Mouse (Mus musculus): ENCODE measurements at regions not wholly inside any gene's neighbourhood (a gene's known extent, or its start where the extent isn't known, plus 50 kb on each side); places are given as distances from the start of the nearest gene placed in this dataset.

DNA sequence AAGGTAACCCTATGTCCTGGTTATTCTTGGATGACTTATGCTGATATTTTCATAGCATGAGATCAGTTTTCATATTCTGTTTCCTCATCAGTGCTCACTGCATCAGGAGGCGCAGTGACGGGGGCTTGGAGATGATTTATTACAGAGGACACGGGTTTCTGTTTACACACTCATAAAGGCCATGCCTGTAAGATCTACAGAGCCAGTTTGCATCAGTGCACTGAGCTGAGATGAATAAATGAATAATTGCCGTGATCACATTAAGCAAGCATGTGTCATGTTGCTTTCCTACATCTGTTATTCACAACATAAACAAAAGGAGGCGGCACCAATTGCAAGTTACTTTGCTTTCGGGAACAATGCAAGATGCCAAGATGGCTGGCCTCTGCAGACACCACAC lies 271.6 kb downstream of the Rnf144a start:
- DNase-seq: no peak

DNA sequence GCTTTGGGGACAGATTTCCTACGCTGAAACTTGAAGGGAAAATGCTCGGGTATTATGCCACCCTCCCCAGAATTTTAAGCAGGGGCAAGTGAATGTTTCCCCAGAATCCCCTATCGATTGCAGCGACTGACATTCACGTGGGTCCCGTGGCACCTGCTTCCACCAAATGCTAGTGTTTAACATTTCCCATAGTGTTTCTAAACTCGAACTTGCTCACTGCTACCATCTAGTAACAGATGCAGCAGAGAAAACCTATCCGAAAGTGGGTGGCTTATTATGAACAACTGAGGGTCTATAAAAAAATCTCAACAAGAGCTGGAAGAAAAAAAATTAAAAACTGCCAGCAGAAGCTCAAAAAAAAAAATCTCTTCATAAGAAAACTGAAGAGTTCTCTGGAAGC lies 284.2 kb downstream of the Rnf144a start:
- DNase-seq: no peak

DNA sequence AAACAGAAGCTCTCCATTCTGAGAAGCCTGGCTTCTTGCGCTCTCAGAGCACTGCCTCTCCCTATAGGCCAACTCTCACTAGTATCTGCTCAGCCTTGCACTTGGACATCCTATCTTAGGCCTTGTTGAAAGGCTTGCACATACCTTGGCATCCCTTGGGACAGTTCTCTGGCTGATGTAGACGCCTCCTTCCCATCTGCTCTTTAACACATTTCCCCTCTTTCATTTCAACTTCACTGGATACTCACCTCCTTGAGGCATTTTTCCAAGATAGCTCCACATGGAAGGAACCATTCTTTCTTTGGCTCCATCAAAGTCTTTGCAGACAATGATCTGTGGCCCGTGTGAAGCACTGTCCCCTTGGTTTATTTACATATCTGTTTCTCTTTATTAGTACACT lies 285.0 kb downstream of the Rnf144a start:
- no peak for DNase-seq

DNA sequence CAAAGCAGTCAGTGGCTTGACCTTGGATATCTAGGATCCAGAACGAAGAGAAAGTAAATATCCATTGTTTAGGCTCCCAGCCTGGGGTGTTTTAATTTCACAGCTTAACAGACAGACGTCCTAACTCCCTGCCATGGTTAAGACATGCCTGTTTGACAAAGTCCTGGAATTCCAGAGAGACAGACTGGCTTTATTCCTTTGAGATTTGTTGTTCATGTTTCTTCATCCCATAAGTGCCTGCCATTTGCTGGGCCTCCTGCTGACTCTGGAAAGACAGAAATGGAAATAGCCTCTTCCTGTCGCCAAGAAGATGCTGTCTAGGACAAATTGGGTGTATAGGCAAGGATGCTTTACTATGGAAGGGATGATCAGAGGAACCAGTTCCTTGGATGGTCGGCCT lies 285.5 kb downstream of the Rnf144a start:
- no peak for DNase-seq

DNA sequence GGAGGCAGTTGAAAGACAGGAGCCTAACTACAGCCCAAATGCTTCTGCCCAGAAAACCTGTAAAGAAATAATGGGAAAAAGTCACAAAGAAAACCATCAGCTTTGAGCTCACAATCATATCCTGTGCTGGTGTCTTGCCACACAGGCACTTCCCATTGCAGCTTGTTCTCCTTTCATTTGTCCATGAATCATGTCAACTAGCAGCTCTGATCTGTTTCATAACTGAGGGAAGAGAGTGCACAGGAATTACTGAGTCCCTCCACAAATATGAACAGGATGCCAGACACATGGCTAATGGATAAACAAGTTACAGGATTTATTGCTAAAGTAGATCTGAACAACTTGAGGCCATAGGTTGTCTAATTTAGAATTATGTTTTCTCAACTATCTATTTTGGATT lies 286.2 kb downstream of the Rnf144a start:
- DNase-seq: no peak

DNA sequence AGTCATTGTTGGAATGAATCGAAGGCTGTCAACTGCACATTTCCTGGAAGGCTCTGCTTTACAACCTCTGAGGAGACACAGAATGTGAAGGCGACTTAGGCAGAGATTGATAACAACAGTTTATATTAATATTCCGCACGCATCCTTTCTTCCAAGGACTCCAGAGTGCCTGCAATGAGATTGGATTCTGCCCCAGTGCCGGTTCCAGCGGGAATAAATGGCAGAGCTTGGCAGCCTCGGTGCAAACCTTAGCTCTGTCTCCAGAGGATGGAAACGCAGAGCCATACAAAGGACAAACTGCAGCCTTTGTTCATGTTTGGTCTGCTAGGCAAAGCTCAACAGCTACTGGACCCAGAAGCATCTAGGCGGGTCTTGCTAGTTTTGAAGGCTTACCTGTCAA lies 288.8 kb downstream of the Rnf144a start:
- DNase-seq: no peak

DNA sequence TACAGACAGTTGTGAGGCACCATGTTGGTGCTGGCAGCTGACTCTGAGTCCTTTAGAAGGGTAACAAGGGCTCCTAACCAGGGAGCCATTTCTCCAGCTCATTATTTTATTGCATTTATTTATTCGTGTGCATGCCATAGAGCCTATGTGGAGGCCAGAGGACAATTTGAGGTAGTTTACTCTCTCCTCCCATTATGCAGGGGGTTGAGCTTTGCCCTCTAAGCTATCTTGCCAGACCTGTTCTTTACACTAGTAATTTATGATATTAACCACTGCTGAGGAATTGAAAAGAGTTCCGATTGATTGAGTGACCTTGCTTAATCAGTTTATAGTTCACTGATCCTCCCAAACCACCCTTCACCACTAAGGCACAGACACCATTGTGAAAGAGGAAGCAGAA lies 290.8 kb downstream of the Rnf144a start:
- DNase-seq: no peak

DNA sequence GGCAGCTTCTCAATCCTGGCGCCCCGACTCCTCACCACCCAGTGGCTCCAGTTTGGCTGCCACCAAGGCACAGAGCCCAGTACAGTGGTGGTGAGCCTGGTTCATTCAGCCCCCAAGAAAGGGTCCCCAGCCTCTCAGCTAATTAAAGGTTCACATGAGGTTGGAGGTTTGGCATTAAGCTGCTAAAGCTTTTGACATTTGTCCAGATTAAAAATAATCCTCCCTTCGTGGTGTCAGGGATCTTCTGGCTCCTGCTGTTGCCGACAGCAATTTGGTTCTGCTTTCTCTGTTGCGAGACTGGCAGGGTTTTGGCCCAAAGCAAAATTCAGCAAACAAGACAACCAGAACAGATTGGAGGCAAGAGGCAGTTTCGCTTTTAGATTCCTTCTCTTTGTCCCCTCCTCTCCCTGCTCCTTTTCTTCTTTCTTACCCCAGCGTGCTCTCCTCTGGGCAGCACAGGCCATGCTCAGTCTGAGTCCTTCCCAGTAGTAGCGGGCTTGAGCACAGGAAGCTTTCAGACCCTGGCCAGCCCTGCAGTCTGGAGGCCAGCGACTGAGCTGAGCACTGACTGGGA lies 299.6 kb downstream of the Rnf144a start:
- peak; percentile 9 for DNase-seq

DNA sequence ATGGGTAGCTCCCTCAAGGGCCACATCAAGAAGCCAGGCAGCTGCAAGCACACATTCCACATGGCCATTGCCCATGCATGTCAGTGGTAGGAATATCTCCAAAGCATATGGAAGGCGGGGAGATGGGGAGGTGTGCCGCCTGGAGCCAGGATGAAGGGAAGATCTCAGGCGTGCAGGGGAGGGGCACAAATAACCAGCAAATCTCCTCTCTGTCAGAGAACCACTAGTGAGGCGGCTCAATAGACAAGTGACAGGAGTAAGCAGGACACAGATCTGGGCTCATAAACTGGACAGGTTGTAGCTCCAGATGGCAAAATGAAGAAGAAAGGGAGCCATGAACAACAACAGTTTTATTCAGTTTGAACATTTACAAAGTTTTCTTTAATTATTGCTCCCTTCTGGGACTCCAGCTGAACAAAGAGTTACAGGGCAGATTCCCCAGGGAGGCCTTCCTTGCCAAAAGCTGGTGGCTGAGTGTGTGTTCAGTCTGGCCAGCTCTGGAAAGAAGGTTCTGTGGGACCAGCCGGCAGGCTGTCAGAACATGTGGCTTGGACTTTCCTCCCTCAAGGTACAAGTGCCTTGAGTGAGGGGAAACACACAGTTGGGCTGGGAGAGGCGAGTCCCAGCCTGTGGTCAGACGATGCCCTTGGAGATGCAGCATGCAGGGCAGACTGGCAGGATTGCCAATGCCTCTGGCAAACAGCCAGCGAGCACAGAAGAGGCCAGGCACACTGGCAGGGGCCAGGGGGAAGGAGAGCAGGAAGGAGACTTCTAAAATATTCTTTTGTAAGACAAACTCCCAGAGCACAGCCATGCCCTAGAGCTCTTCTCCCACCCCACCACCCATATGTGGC lies 302.7 kb downstream of the Rnf144a start:
- DNase-seq: peak; percentile 74

DNA sequence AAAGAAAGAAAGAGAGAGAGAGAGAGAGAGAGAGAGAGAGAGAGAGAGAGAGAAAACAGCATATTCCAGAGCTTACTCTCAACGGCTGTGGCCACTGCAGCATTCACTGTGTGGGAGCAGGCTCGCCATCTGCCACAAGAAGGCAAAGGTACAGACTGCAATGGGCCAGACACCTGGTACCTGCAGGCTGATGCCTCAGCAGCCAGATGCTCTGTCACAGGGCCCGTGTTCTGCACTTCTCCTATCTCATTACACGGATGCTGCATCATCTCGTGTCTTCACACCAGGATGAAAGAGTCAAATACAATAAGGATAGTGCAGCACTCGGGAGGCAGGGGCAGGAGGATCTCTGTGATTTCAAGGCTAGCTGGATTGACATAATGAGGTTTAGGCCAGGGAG lies 305.2 kb downstream of the Rnf144a start:
- no peak for DNase-seq

DNA sequence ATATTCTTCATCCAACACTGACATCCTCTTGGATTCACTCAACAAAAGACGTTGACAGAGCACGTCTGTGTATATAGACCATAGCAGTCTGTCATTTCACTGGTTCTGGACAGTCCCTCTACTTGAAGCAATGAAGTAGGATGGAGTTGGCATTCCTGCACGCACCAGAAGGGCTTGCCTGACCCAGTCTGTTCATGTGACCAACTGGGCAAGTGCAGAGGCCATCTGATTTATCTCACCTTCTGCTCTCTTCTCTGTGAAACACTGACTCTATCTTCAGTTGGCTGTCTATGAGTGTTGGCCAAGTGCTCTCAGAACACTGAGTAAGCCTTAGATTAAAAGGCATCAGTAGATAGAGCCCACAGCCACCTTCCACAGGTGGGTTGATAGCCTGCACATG lies 310.7 kb downstream of the Rnf144a start:
- no peak for DNase-seq

DNA sequence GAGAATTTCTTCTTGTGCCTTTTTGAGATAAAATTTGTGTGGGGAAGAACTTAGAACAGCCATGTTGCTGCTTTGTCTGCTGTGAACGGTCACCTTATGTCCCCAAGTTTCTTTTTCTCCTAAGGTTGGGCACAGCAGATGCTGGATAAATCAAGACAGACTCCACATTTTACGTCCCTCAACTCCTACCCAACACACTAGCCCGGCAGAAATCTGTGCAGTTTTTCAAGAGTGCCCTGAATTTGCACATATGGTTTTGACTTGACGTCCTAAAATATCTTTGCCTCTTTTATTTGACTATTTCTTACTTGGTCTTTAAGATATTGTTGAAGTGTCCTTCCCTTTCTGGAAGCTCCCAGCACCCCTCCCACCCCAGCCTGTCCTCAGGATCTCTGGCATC lies 312.7 kb downstream of the Rnf144a start:
- no peak for DNase-seq

DNA sequence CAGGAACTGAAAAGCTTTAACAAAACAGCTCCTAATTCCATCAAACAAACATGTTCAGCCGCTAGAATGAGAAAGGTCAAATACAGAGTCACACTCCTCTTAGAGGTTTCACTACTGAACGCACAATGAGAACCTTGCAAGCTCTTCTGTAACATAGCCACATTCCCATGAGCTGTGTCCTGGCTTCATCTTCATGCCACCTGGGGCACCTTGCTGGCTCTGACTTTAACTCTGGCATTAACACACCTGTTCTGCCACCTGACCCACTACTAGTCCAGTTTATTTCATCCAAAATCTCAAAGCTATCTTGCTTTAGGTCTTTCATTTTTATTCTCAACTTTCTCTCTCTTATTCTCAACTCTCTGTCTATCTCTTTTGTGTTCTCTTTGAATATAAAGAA lies 314.9 kb downstream of the Rnf144a start:
- DNase-seq: no peak

DNA sequence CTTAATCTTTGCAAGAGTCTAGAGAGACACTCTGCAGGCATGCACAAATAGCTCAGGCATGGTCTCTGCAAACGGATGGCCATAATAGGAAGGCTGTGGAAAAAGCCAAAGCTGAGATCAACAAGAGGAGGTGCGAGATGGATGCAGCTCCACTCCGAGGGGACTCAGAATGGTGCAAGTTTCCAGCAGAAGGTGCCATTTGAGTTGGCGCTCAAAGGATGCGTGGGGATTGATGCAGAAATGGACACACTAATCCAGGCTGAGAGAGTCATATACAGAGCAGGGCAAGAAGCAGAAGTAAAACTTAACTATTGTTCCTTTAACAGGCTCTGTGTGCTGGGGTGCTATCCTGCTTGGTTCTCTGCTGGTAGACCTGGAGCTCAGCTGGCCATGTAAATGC lies 315.9 kb downstream of the Rnf144a start:
- no peak for DNase-seq

DNA sequence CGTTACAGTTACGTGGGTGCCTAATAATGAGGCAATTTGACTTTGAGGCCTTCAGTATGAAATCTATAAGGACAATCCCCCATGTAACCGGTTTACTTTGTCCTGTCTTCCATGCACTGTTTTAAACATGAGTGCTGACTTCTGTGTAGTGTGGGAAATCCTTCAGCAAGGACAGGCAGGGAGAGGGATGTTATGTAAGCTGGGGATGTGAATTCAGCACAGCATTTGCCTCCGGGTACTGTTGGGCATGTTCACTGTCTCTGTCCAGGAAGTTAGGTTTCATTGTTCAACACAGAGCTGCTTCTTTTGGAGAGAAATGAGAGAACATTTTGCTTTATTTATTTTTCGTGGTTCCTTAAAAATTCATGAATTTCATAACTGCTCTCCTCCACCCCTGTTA lies 322.7 kb downstream of the Rnf144a start:
- DNase-seq: no peak

DNA sequence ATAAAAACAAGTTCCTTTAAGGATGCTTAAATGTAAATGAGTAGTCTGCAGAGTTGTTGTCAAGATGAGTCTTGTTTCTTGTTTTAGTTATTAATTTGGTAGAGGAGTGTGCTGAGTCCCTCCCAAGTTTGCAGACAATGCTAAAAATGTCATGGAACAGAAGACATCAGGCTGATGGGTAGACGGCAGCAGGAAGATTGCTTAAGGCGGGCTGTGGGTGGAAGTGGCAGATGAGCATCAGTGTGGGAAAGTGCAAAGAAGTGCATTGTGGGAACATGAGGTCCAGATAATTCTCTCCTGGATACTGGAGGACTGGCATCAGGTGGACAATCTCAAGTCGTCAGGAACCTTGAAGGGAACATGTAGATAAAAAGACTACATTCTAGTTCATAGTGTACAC lies 323.2 kb downstream of the Rnf144a start:
- no peak for DNase-seq

DNA sequence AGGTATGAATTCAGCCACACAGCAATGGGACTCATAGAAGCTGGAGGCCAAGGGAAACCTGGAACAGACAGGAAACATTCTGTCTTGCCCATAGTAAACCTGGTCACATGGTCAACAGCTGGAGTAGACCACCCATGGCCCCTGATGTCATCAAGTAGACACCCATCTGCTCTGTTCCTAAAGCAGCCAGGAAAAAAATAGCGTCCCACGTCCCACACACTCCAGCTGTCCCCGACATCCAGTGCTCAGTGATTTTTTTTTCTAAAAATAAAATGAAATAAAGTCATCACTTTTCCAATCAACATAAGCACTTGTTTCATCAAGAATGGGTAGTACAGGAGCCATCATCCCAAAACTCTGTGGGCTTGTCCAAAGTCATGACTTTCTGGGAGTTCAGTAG lies 326.7 kb downstream of the Rnf144a start:
- DNase-seq: no peak

DNA sequence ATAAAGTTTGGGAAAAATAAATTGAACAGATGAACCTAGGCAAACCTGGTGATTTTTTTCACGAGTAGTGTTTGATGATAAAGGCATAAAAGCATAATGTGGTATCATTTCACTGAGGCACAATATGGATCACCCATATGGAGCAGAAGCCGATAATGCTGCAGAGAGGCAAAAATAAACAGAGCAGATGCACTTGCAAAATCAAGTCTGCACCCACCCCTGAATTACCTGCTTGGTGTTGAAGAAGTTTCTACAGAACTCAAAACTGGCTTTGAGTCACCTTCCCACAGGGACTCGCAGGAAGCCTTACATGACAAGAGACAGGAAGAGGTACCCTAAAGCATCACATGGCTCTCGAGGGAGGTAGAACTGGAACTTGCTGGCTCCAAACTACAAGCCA lies 328.1 kb downstream of the Rnf144a start:
- DNase-seq: no peak

DNA sequence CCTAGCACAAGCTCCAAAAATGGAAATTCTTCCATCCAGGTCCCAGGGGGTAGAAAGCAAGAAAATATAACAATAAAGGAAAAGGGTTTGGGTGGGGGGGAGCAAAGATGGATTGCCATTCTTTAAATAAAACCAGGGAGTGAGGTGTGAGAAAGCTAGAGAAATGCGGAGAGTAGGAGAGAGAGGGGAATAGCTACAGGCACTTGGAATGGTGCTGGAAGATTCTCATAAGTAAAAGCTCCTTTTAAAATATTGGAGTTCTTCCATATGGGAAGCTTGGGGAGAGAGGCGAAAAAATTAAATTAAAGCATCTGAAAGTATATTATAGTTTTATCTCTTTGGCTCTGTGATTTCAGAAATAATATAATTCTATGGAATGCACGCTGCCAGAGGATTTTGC lies 328.6 kb downstream of the Rnf144a start:
- DNase-seq: no peak

DNA sequence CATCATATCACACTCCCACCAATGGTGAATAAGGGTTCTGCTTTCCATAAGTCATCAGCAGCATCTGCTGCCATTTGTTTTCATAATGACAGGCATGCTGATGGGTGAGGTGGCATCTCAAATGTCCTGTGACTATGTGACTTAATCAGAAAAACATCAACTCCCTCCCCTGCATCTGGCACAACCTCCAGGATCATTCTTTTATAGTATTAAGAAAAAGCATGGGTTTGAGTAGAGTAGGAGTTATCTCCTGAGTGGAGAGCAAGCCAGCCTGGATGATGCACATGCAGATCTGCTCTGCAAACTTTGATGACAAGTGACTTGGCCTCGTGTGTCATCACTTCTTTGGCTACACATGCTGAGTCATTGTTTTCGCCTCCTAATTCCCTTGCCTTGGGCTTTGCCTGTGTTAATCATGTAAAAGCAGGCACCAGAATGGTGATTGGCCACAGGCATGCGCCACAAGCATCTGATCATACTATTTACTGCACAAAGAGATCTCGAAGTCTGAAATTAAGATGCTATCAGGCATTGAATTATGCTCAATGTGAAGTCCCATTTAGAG lies 335.9 kb downstream of the Rnf144a start:
- no peak for DNase-seq

DNA sequence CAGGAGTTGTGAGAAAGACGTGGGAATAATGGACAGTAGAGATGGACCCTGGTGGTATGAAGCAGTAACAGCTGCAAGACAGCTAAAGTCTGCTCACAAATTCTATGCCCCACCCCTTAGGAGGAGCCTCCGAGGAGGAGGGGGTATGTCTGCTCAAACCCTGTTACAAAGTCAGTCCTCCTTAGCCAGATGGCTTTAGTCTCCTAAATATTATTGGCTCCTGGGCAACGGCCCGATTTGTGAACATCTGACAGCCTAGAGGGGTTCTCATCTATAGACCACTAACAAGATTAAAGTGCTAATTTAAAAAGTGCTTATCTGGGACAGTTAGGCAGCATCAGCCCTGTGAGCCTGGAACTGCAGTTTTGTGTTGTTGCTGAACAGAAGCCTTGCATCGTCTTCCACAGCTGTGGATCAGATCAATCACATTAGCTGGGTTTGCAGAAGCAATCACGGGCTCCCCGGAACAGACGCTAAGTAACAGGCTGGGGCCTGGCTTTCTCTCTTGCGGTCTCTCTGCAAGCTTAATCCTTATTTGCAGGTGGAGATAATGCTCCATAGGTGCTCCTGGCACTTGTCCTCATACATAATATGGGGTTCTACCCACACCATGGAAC lies 339.3 kb downstream of the Rnf144a start:
- DNase-seq: no peak

DNA sequence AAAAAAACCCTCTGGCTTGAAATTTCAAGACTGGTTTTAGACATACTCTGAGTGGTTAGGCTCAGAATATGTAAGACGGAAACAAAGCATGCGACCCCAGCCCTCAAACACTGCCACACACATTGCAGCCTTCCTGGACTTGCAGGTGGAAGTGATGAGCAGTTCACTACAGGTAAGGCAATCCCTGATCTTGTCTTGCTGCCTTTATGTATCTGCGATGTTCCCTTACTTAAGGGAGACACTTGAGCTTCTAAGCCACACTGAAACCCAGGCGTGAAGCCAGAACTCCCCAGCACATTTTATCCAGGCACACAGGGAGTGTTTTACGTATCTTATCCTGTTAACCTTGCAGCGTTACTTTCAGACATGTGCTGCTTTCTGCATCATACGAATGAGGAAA lies 342.9 kb downstream of the Rnf144a start:
- no peak for DNase-seq

DNA sequence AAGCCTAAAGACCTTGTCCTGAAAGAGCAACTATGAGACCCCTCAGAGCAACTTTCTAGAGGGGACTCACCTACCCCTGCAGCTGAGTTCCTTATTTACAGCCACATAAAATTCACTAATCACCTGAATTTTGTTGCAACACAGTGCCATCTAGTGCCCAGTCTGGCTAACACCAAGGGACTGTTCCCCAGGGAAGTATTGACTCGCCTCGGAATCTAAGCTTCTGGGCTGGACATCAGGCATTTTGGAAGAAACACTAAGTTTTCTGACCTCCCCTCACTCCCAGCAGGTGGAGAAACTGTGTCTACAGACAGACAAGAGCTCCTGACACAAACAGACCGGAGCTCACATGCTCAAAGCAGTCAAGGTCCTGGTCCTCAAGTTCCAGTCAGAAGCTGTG lies 343.4 kb downstream of the Rnf144a start:
- peak; percentile 79 for DNase-seq

DNA sequence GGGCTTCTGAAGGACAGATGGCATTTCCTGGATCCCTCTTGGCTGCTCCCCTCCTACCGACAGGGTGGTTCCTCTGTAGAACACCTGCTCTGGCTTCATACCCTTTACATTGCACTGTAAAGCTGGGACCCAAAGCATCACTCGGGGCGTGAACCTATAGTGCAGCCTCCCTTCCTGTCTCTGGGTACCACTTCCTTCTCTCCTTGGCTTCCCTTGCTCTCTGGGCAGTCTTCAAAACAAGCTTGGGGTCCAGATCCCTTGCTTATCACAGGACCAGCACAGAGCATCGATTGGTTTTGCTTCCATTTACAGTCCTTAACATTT lies 346.4 kb downstream of the Rnf144a start:
- DNase-seq: no peak
